Mouse (Mus musculus): ENCODE results near the gene Phc2.
A peak's percentile ranks its signal among the peaks of the same experiment; 100 is the strongest.

Gene Phc2

DNA sequence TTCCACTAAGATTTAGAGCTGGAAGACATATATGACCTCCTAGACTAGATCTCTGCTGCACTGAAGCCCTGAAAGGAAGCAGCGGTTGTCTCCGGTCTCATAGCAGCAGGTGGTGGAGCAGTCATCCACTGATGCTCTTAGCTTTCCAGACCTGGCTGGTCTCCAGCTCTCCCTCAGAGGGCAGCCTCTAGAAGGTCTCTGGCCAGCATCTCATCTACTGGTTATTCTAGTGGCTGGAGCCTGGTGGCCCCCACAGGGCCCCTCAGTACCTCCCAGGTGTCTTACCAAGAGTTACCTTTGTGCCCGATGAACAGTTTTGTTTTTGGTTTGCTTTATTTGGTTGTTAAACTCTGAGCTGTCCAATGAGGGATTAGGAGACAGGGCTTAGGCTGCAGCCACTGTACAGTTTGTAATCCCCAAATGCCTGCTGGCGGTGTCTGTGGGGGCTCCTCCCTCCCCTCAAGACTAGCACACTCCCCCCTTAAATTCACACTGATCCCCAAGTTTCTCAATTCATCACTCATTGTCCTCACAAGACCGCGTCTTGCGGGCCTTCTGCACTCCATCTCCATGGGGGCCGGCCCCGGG is 66.7 kb downstream of the Phc2 start:
- DNase-seq, result no peak

DNA sequence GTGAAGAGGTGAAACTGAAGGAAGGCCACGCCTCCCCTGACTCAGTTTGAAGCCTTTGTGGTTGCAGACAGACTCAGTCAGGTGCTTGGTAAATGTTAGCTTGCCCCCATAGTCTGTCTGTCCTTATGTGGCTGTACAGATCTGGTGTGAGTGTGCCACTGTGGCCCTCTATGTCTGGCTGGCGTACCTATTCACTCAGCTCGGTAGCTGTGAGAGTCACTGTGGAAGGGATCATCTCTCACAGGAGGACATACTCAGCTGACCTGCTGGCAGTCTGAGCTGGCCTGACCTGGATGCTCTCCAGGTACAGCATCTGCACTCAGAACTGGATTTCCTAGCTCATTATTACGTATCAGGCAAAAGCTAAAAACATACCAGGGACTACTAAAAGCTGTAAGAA is 67.3 kb downstream of the Phc2 start:
- DNase-seq, result no peak

DNA sequence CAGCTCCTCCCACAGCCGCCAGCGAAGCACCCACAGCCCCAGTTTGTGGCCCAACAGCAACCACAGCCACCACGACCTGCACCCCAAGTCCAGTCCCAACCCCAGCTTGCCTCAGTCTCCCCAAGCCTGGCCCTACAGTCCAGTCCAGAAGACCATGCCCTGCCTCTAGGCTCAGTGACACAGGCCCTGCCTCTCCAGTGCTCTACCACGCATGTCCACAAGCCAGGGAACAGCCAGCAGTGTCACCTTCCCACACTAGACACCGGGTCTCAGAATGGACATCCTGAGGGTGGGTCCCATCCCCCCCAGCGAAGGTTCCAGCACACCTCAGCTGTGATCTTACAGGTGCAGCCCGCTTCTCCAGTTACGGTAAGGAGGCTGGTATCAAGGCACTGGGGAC is 68.4 kb downstream of the Phc2 start:
- no peak for DNase-seq

- DNase-seq, result no peak
Measured at GRCm38 (mm10) chr4:128723431-128723830, 68.9 kb downstream of the Phc2 start.

DNA sequence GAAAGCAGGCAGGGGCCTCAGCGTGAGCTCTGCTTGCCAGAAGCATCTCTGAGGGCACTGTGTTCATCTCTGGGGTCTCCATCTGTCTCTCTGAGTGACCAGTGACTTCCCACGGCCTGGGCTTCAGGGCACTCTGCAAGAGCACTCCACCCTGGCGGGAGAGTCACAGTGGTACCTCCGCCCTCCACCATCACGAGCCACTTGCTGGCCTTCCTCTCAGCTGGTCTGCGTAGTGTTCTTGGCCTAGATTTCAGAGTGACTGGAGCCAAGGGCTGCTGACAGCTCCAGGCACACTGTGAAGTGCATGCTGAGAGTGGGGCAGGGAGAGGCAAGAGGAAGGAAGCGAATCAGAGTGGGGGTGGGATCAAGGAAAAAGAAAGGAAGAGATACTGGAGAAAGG is 69.6 kb downstream of the Phc2 start:
- DNase-seq, result no peak

- peak; percentile 90 for DNase-seq
Measured at GRCm38 (mm10) chr4:128727019-128727720, 72.7 kb downstream of the Phc2 start.

DNA sequence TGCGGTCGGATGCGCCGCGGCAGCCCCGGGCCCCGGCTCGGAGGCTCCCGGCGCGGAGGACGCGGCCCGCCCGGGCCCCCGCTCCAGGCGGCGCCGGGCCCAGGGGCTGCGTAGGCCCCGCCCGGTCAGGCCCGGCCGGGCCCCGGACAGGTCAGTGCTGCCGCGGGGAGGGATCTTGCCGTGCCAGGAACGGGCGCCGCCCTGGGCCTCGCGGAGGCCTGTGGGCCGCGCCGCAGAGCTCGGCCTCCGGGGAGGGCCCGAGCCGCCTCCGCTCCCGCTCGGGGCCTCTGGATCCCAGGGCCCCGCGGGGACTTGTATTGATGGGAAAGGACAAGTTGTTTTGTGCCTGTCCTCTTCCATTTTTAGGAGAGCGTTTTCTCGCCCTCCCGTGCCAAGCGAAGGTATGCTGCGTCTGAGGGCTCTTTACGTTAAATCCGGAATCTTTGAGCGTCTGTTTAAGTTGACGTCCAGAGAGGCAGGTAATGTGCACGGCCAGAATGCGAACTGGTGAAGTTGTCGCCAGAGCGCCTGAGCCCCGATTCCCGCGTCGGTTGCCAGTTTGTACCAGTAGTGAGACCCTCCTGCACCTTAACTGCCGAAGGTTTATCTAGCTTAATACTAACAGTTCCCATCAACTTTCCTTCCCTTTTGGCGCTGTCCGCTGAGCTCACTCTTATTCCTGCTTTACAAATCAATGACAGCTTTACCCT is 73.4 kb downstream of the Phc2 start:
- peak; percentile 69 for DNase-seq

DNA sequence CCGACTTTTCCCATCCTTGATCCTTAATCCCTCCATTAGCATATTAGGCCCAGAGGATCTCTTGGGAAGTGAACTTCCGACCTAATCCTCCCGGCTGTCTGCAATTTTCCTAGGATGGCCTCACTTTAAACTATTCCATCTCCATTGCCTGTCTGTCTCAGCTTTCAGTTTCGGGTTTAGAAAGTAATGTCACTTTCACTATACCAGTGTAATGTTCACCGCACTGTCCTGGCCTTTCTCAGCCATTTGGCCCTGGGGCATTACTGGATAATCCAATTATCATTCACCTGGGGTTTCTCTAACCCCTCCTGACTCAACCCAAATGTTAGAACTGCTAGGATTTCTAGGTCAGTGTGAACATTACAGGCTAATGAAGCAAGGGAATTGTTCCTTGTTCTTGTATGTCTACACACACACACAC is 73.9 kb downstream of the Phc2 start:
- no peak for DNase-seq

DNA sequence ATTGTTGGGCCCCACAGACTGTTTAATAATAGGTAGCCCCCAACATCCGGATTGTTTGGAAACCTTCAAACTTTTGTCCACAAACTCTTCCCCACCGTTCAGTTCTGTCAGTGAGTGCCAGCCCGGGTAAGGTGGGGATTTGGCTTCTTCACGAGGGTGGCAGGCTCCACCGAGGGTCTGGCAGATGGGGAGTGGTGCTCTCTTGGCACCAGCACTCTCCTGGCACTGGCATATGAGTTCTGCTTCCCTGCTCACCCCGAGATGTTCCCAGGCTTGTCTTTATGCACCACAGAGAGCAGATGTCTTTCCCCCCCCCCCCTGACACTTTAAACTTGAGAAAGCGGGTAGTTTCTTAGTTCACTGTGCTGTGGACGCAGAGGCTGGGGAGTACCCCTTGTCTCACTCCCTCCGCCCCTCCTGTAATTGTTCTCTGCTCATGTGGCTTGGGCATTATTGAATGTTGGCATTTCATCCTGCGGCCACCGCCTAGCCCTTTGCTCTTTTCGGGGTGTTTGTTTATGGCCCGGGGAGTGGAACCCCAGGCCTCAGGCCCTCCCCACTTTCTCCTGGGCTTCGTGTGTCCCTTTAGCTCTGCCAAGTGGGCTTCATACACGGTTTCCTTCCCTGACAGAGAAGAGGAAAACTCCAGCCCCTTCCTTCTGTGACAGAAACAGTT is 74.7 kb downstream of the Phc2 start:
- peak; percentile 32 for DNase-seq

DNA sequence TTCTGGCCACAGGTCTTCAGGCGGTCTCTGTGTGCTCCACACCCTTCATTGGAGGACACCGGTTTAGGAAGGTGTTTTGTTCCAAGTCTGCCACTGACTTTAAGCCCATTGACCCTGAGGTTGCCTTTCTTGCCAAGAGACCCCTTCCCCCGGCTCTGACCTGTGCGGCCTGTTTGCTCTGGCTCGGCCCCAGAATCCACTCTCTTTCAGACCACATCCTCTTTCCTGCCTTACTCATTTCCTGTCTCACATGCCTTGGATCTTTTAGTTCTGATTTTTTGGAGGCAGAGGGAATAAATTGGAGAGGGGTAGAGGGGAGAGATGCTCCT is 75.2 kb downstream of the Phc2 start:
- DNase-seq, result peak; percentile 49

GRCm38 (mm10) chr4:128730271-128730670 is 75.8 kb downstream of the Phc2 start:
- no peak for DNase-seq

DNA sequence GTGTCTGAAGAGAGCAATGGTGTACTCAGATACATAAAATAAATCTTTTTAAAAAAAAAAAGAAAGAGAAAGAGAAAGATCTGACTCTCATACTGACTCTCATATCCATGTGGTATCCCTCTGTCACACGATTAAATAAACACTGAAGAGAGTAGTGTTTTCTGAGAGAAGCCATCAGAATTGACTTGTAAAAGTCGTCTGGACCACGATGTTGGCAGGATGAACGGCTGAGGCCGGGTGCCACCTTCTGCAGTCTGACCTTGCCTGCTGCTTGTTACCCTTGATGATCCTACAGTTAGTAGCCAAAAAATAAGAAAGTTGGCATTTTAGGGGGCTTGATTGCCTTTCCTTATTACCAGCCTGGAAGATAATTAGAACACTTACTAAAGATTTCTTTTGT is 78.3 kb downstream of the Phc2 start:
- DNase-seq, result no peak

- DNase-seq, result no peak
Measured at GRCm38 (mm10) chr4:128733496-128733895, 79.0 kb downstream of the Phc2 start.

GRCm38 (mm10) chr4:128734217-128734616 is 79.7 kb downstream of the Phc2 start:
- peak; percentile 65 for DNase-seq

GRCm38 (mm10) chr4:128734721-128735671 is 80.5 kb downstream of the Phc2 start:
- DNase-seq, result peak; percentile 70

DNA sequence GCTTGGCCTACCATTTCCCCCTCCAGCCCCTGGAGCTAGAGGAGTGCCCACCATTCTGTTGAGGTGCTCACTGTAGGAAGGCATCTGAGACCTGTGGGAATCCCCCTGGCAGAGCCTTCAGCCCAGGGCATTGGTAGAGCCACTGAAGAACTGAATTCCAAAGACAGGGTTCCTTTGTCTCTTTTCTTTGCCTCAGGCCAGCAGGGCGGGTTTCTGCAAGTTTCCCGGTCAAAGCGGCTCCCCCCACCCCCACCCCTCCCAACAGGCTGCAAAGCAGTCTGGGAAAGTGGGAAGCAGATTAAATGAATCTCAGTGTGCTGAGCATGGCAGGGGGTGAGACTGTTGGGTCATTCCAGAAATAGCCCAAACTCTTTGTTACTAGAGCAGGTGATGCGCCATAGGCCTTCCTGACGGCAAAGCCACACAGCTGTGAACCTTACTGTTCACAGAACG is 82.7 kb downstream of the Phc2 start:
- DNase-seq, result no peak

GRCm38 (mm10) chr4:128737825-128738610 is 83.5 kb downstream of the Phc2 start:
- no peak for DNase-seq

DNA sequence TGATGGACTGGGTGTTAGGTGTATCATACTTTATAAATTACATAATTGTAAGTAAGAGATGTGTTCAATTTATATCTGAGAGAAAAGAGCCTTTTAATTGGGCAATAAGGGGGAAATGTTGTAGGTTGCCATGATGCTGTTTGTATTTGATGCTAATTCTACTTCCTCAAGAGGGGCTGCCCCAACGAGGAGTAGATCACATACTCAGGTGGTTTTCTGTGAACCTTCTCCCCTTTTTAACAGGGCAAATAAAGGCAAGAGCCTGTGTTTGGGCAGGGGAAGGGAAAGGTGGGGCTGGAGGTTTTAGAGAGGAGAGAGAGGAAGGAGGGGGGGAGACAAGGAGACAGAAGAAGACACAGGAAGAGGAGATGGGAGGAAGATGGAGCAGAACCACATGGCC is 86.4 kb downstream of the Phc2 start:
- no peak for DNase-seq

- DNase-seq, result no peak
Measured at GRCm38 (mm10) chr4:128741906-128742305, 87.4 kb downstream of the Phc2 start.

DNA sequence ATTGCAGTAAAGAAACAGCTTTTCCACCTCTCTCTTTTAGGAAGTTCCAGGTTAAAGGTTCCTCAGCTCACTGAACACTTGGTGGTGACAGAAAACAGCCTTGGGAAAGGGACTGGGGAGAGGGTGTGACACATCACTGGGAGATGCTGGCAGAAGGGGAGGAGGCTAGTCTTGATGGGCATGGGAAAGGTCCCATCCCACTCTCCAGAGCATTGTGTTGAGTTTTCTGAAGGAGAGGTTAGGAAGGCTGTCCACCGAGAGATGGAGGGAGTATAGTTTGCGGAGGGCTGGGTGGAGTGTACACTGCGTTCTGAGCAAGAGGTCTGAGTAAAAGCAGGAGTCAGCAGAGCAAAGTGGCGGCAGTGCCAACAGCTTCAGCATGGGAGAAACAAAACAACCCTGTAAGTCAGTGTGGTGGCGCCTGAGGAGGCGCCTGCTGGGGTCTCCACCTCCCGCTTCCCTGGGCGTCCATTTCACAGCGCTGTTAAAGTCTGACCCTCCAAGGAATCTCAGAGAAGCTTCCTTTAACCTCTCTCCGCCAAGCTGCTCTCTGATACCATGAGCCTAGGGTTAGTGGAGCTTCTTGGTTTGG is 88.0 kb downstream of the Phc2 start:
- no peak for DNase-seq

- no peak for DNase-seq
Measured at GRCm38 (mm10) chr4:128743031-128743626, 88.6 kb downstream of the Phc2 start.

All from kidney, adult 18-20 months (tissue).